Mouse (Mus musculus): ENCODE measurements at regions not wholly inside any gene's neighbourhood (a gene's known extent, or its start where the extent isn't known, plus 50 kb on each side); places are given as distances from the start of the nearest gene placed in this dataset.

- H3K4me1 ChIP-seq (replicated peaks; ENCODE audit: insufficient read depth, low read length), result 0 out of 2 replicates have a peak, but pooled peaks cover 11% of the 10 kb centered on the region
- H3K27ac ChIP-seq, result no peak overlapping the region
- no peak overlapping the region for H3K4me2 ChIP-seq (ENCODE audit: low read length)
- WGBS, result 85% methylated on average over 4 of the region's 4 CpGs
- no peak for TF ChIP-seq CTCF (IDR thresholded peaks at IDR 0.05; ENCODE audit: low read depth)
- ATAC-seq (replicated peaks; ENCODE audit: low FRiP score, low read depth), result no peak
- DNase-seq (ENCODE audit: low spot score), result no peak
- no peak overlapping the region for H3K9ac ChIP-seq (ENCODE audit: low read depth, low read length)
- no peaks in the 10 kb centered on the region for H3K36me3 ChIP-seq (ENCODE audit: insufficient read depth, low read length)
- no peaks in the 10 kb centered on the region for H3K27me3 ChIP-seq (ENCODE audit: insufficient read depth, low read length)
- no peak overlapping the region for H3K4me3 ChIP-seq (replicated peaks; ENCODE audit: low read depth, low read length)
- H3K9me3 ChIP-seq (replicated peaks; ENCODE audit: low read length), result no peaks in the 10 kb centered on the region
Measured at GRCm38 (mm10) chr3:147180711-147181110, 328.5 kb downstream of the Ttll7 start.

GRCm38 (mm10) chr3:147181501-147182365 is 329.6 kb downstream of the Ttll7 start:
- Histone ChIP-seq H3K4me3 (replicated peaks; ENCODE audit: low read depth, low read length) (no peak overlapping the region), H3K27me3 (ENCODE audit: insufficient read depth, low read length) (no peaks in the 10 kb centered on the region), H3K4me1 (replicated peaks; ENCODE audit: insufficient read depth, low read length) (0 out of 2 replicates have a peak, but pooled peaks cover 11% of the 10 kb centered on the region), H3K9ac (ENCODE audit: low read depth, low read length) (no peak overlapping the region), H3K4me2 (ENCODE audit: low read length) (peak overlapping the region; percentile 32), H3K9me3 (replicated peaks; ENCODE audit: low read length) (no peaks in the 10 kb centered on the region), H3K36me3 (ENCODE audit: insufficient read depth, low read length) (no peaks in the 10 kb centered on the region), H3K27ac (no peak overlapping the region)
- no peak for TF ChIP-seq CTCF (IDR thresholded peaks at IDR 0.05; ENCODE audit: low read depth)
- 4% methylated on average over 20 of the region's 20 CpGs for WGBS
- peak; percentile 54 for DNase-seq (ENCODE audit: low spot score)
- no peak for ATAC-seq (replicated peaks; ENCODE audit: low FRiP score, low read depth)

GRCm38 (mm10) chr3:147182366-147182875 is 330.3 kb downstream of the Ttll7 start:
- no peak for ATAC-seq (replicated peaks; ENCODE audit: low FRiP score, low read depth)

GRCm38 (mm10) chr3:147183656-147184290 is 331.6 kb downstream of the Ttll7 start:
- Histone ChIP-seq H3K4me1 (replicated peaks; ENCODE audit: insufficient read depth, low read length) (0 out of 2 replicates have a peak, but pooled peaks cover 11% of the 10 kb centered on the region), H3K27me3 (ENCODE audit: insufficient read depth, low read length) (no peaks in the 10 kb centered on the region), H3K36me3 (ENCODE audit: insufficient read depth, low read length) (no peaks in the 10 kb centered on the region), H3K4me3 (replicated peaks; ENCODE audit: low read depth, low read length) (no peak overlapping the region), H3K9ac (ENCODE audit: low read depth, low read length) (no peak overlapping the region), H3K9me3 (replicated peaks; ENCODE audit: low read length) (no peaks in the 10 kb centered on the region), H3K27ac (no peak overlapping the region), H3K4me2 (ENCODE audit: low read length) (no peak overlapping the region)
- DNase-seq (ENCODE audit: low spot score) (no peak), ATAC-seq (replicated peaks; ENCODE audit: low FRiP score, low read depth) (no peak)
- 83% methylated on average over 11 of the region's 11 CpGs for WGBS
- no peak for TF ChIP-seq CTCF (IDR thresholded peaks at IDR 0.05; ENCODE audit: low read depth)

More at GRCm38 (mm10) chr3:147182366-147182875, 330.3 kb downstream of the Ttll7 start:
- Histone ChIP-seq H3K9ac (ENCODE audit: low read depth, low read length) (no peak overlapping the region), H3K4me3 (replicated peaks; ENCODE audit: low read depth, low read length) (no peak overlapping the region), H3K27me3 (ENCODE audit: insufficient read depth, low read length) (no peaks in the 10 kb centered on the region), H3K4me2 (ENCODE audit: low read length) (peak overlapping the region; percentile 32), H3K36me3 (ENCODE audit: insufficient read depth, low read length) (no peaks in the 10 kb centered on the region), H3K27ac (no peak overlapping the region), H3K9me3 (replicated peaks; ENCODE audit: low read length) (no peaks in the 10 kb centered on the region), H3K4me1 (replicated peaks; ENCODE audit: insufficient read depth, low read length) (0 out of 2 replicates have a peak, but pooled peaks cover 11% of the 10 kb centered on the region)
- 48% methylated on average over 15 of the region's 15 CpGs for WGBS
- DNase-seq (ENCODE audit: low spot score), result no peak
- TF ChIP-seq CTCF (IDR thresholded peaks at IDR 0.05; ENCODE audit: low read depth), result no peak

- Histone ChIP-seq H3K4me2 (ENCODE audit: low read length) (no peak overlapping the region), H3K27me3 (ENCODE audit: insufficient read depth, low read length) (no peaks in the 10 kb centered on the region), H3K36me3 (ENCODE audit: insufficient read depth, low read length) (no peaks in the 10 kb centered on the region), H3K27ac (no peak overlapping the region), H3K4me1 (replicated peaks; ENCODE audit: insufficient read depth, low read length) (no peaks in the 10 kb centered on the region), H3K9ac (ENCODE audit: low read depth, low read length) (no peak overlapping the region), H3K4me3 (replicated peaks; ENCODE audit: low read depth, low read length) (no peak overlapping the region), H3K9me3 (replicated peaks; ENCODE audit: low read length) (no peaks in the 10 kb centered on the region)
- no peak for DNase-seq (ENCODE audit: low spot score)
- no peak for ATAC-seq (replicated peaks; ENCODE audit: low FRiP score, low read depth)
- WGBS, result 87% methylated on average over 2 of the region's 2 CpGs
- no peak for TF ChIP-seq CTCF (IDR thresholded peaks at IDR 0.05; ENCODE audit: low read depth)
Measured at GRCm38 (mm10) chr3:147189737-147190136, 337.6 kb downstream of the Ttll7 start.

GRCm38 (mm10) chr3:147196626-147197025 is 344.5 kb downstream of the Ttll7 start:
- WGBS, result 87% methylated on average over 8 of the region's 8 CpGs
- no peak for TF ChIP-seq CTCF (IDR thresholded peaks at IDR 0.05; ENCODE audit: low read depth)
- DNase-seq (ENCODE audit: low spot score), result no peak

More at GRCm38 (mm10) chr3:147196626-147197025, 344.5 kb downstream of the Ttll7 start:
- Histone ChIP-seq H3K4me3 (replicated peaks; ENCODE audit: low read depth, low read length) (no peak overlapping the region), H3K9me3 (replicated peaks; ENCODE audit: low read length) (no peaks in the 10 kb centered on the region), H3K36me3 (ENCODE audit: insufficient read depth, low read length) (no peaks in the 10 kb centered on the region), H3K27me3 (ENCODE audit: insufficient read depth, low read length) (no peaks in the 10 kb centered on the region), H3K9ac (ENCODE audit: low read depth, low read length) (no peak overlapping the region), H3K4me2 (ENCODE audit: low read length) (no peak overlapping the region), H3K4me1 (replicated peaks; ENCODE audit: insufficient read depth, low read length) (no peaks in the 10 kb centered on the region), H3K27ac (no peak overlapping the region)
- ATAC-seq (replicated peaks; ENCODE audit: low FRiP score, low read depth), result no peak
